Mouse (Mus musculus): ENCODE measurements at regions not wholly inside any gene's neighbourhood (a gene's known extent, or its start where the extent isn't known, plus 50 kb on each side); places are given as distances from the start of the nearest gene placed in this dataset.

- Histone ChIP-seq H3K27me3 (ENCODE audit: insufficient read depth, low read length) (no peaks in the 10 kb centered on the region), H3K4me2 (ENCODE audit: low read depth, low read length) (no peak overlapping the region), H3K4me1 (ENCODE audit: insufficient read depth) (no peaks in the 10 kb centered on the region), H3K9ac (replicated peaks) (no peak overlapping the region), H3K4me3 (ENCODE audit: low read depth, low read length) (no peak overlapping the region), H3K36me3 (replicated peaks; ENCODE audit: insufficient read depth, low read length) (no peaks in the 10 kb centered on the region), H3K27ac (ENCODE audit: low read depth) (no peak overlapping the region), H3K9me3 (ENCODE audit: low read length) (no peaks in the 10 kb centered on the region)
- WGBS (ENCODE audit: insufficient replicate concordance): 60% methylated on average over 2 of the region's 2 CpGs
- DNase-seq (no peak), ATAC-seq (no peak)
- no peak for TF ChIP-seq EP300 (IDR thresholded peaks at IDR 0.05; ENCODE audit: low read depth)
- no peak for TF ChIP-seq CTCF (IDR thresholded peaks at IDR 0.05; ENCODE audit: low read depth)
Measured at GRCm38 (mm10) chr3:118331559-118331958, 230.4 kb upstream of the Dpyd start.

GRCm38 (mm10) chr3:118338716-118339115 lies 223.2 kb upstream of the Dpyd start:
- H3K27me3 ChIP-seq (ENCODE audit: insufficient read depth, low read length): no peaks in the 10 kb centered on the region
- no peak for DNase-seq

GRCm38 (mm10) chr3:118361741-118362141 lies 200.2 kb upstream of the Dpyd start:
- no peak for ATAC-seq
- TF ChIP-seq CTCF (IDR thresholded peaks at IDR 0.05; ENCODE audit: low read depth) (no peak), EP300 (IDR thresholded peaks at IDR 0.05; ENCODE audit: low read depth) (no peak)
- Histone ChIP-seq H3K27ac (ENCODE audit: low read depth) (no peak overlapping the region), H3K9ac (replicated peaks) (no peak overlapping the region), H3K9me3 (ENCODE audit: low read length) (no peaks in the 10 kb centered on the region), H3K4me1 (ENCODE audit: insufficient read depth) (no peaks in the 10 kb centered on the region), H3K27me3 (ENCODE audit: insufficient read depth, low read length) (no peaks in the 10 kb centered on the region), H3K4me2 (ENCODE audit: low read depth, low read length) (no peak overlapping the region), H3K4me3 (ENCODE audit: low read depth, low read length) (no peak overlapping the region), H3K36me3 (replicated peaks; ENCODE audit: insufficient read depth, low read length) (no peaks in the 10 kb centered on the region)
- 77% methylated on average over 5 of the region's 5 CpGs for WGBS (ENCODE audit: insufficient replicate concordance)
- DNase-seq: no peak

More at GRCm38 (mm10) chr3:118338716-118339115, 223.2 kb upstream of the Dpyd start:
- Histone ChIP-seq H3K4me2 (ENCODE audit: low read depth, low read length) (no peak overlapping the region), H3K4me1 (ENCODE audit: insufficient read depth) (no peaks in the 10 kb centered on the region), H3K27ac (ENCODE audit: low read depth) (no peak overlapping the region), H3K9me3 (ENCODE audit: low read length) (no peaks in the 10 kb centered on the region), H3K4me3 (ENCODE audit: low read depth, low read length) (no peak overlapping the region), H3K36me3 (replicated peaks; ENCODE audit: insufficient read depth, low read length) (no peaks in the 10 kb centered on the region), H3K9ac (replicated peaks) (no peak overlapping the region)
- ATAC-seq: no peak
- TF ChIP-seq EP300 (IDR thresholded peaks at IDR 0.05; ENCODE audit: low read depth) (no peak), CTCF (IDR thresholded peaks at IDR 0.05; ENCODE audit: low read depth) (no peak)

All from liver, postnatal 0 days (tissue).